Mouse (Mus musculus) left cerebral cortex, adult 2 months (tissue): Measurements from ENCODE around the gene Slc25a10. TPM values are rescaled to one million over a fixed set of nuclear protein-coding genes. Genes with fewer than 3 reads are reported as not detected.

Source experiments
- DNase-seq, 2 experiments: peaks; one replicate each; pipeline ENCODE4 v3.0.0; 2021 to 2022; ENCODE audit warnings: low spot score in 2 of 2, mixed read lengths in 1 of 2; ENCODE audit errors: extremely low spot score in 1 of 2
- H3K27ac ChIP-seq: fragments of 200-600 bp; 2 replicates; pipeline ENCODE4 v1.8.1; 2022
- H3K4me3 ChIP-seq: fragments of 200-600 bp; 2 replicates; pipeline ENCODE4 v1.8.1; 2022
- CTCF ChIP-seq: fragments of 200-600 bp; IDR thresholded peaks from 2 replicates; pipeline ENCODE4 v1.8.1; 2022; ENCODE audit warnings: antibody characterized with exemption, mild to moderate bottlenecking, moderate library complexity
- intact Hi-C: fragments of 180-260 bp; cut with DNase I; formaldehyde crosslinking; loops from one replicate; pipeline ENCODE4 v1.15.1; 2025
- long read RNA-seq, 2 experiments: library from polyadenylated mRNA; stranded (forward); transcript quantifications; one replicate each; pipeline ENCODE4 v2.0.0; 2021; ENCODE audit warnings: borderline mapping rate in 2 of 2
- total RNA-seq, 2 experiments: library from RNA; stranded (reverse); gene quantifications; 2 replicates each; pipeline ENCODE4 v1.2.3; 2021

The Slc25a10 gene
- 10 to 100 TPM; 17.7 to 21.3 TPM for total RNA-seq
- long read RNA-seq, experiment 1, transcript Slc25a10-201 (11 exons, 2,023 nt) = major isoform, 11 of 16 reads
- long read RNA-seq, experiment 1, partial matches to known transcripts = 0 of 16 reads
- long read RNA-seq, experiment 1, other reads (novel, unspliced or antisense) = 1 of 16 reads
- long read RNA-seq, experiment 2, transcript Slc25a10-201 (11 exons, 2,023 nt) = major isoform, 10 of 12 reads
- long read RNA-seq, experiment 2, partial matches to known transcripts = 0 of 12 reads
- long read RNA-seq, experiment 2, other reads (novel, unspliced or antisense) = 1 of 12 reads

GRCm38 (mm10) chr11:120491317-120492023 is at the start of gene Slc25a10:
Slc25a10 (plus strand) TSS chr11:120491840.
- intact Hi-C loops = no loop called here
- no peak for TF ChIP-seq CTCF
- peak within 1 kb of the TSS; percentile 72 for H3K27ac ChIP-seq
- peak; percentile 84 to 86 for DNase-seq
- peak within 1 kb of the TSS; percentile 99 for H3K4me3 ChIP-seq

GRCm38 (mm10) chr11:120442344-120442743 is 49.3 kb upstream of the Slc25a10 start, which contains the start of gene Tspan10:
Tspan10 (plus strand) TSS chr11:120442644.
- no peak within 1 kb of the TSS for H3K27ac ChIP-seq
- intact Hi-C loops = no loop called here
- DNase-seq = no peak
- no peak within 1 kb of the TSS for H3K4me3 ChIP-seq
- no peak for TF ChIP-seq CTCF

GRCm38 (mm10) chr11:120442765-120443280 is 48.8 kb upstream of the Slc25a10 start:
- H3K27ac ChIP-seq = no peak overlapping the region
- H3K4me3 ChIP-seq = no peak overlapping the region
- DNase-seq = no peak
- intact Hi-C loops = no loop called here
- no peak; the same call in 1 of the 2 replicates for TF ChIP-seq CTCF

- intact Hi-C loops = no loop called here
- no peak overlapping the region for H3K4me3 ChIP-seq
- no peak for TF ChIP-seq CTCF
- no peak for DNase-seq
- H3K27ac ChIP-seq = no peak overlapping the region
Measured at GRCm38 (mm10) chr11:120444106-120444505, 47.5 kb upstream of the Slc25a10 start.

DNA sequence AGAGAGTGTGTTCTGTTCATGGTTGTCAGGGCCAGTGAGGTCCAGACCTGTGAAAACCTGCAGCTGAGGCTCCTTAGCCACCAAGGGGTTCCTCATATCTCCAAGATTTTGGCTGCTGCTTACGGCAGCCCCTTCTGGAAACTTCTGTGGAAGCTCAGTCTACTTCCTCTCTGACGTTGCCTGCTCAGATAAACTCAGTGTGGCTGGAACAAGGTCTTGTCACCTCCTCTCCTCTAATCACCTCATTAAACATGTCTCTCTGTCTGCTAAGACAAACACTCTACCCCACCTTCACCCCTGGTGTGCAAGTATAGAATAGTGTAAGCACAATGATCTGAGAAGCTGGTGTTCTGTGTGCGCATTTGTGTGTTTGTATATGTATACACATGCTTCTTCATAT is 46.2 kb upstream of the Slc25a10 start:
- H3K27ac ChIP-seq = no peak overlapping the region
- DNase-seq = no peak
- TF ChIP-seq CTCF = no peak
- no peak overlapping the region for H3K4me3 ChIP-seq
- intact Hi-C loops = no loop called here

DNA sequence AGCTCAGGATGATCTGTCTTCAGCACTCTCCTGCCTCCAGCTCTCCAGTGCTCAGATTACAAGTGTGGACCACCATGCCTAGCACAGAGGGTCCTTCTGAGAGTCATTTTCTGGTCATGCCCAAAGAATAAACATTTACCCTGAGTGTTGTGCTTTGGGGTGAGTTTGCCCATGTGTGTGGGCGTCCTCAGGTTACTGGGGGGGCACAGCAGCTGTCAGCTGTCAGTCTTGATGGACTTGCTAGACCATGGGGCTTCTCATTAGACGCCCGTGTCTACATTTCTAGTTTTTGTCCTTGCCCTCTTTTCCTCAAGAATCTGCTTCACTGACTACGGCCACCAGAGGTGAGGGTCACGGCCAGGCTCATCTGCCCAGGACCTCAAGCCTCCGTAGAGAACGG is 44.5 kb upstream of the Slc25a10 start:
- Histone ChIP-seq H3K27ac (no peak overlapping the region), H3K4me3 (no peak overlapping the region)
- no peak for TF ChIP-seq CTCF
- DNase-seq = no peak
- intact Hi-C loops = no loop called here

DNA sequence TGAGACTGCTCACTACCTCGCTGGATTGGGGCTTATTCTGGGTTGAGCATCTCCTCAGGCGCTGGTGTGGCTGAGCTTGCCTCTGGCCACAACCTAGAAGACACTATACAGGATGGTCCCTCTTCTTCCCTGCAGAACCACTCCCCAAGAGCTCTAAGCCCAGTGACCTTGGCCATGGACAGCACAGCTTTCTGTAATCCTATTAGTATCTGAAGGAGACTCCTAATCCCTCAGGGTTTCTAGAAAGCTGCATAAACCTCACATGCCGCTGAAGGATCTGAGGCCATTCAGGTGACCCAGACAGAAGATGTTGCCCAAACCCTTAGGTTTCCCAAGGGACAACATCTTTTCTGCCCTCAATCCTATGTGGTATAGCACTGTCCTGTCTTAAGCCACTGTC is 39.4 kb upstream of the Slc25a10 start:
- no peak overlapping the region for H3K4me3 ChIP-seq
- intact Hi-C loops = no loop called here
- no peak for DNase-seq
- no peak for TF ChIP-seq CTCF
- no peak overlapping the region for H3K27ac ChIP-seq

GRCm38 (mm10) chr11:120453306-120453705 is 38.3 kb upstream of the Slc25a10 start, which contains the start of gene Pde6g:
Pde6g (minus strand) TSS chr11:120453500.
- no peak within 1 kb of the TSS for H3K4me3 ChIP-seq
- no peak for DNase-seq
- H3K27ac ChIP-seq = no peak within 1 kb of the TSS
- TF ChIP-seq CTCF = no peak
- intact Hi-C loops = no loop called here

GRCm38 (mm10) chr11:120454965-120455364 is 36.7 kb upstream of the Slc25a10 start:
- no peak for DNase-seq
- intact Hi-C loops = no loop called here
- no peak overlapping the region for H3K27ac ChIP-seq
- TF ChIP-seq CTCF = no peak
- no peak overlapping the region for H3K4me3 ChIP-seq

GRCm38 (mm10) chr11:120455413-120455812 is 36.2 kb upstream of the Slc25a10 start:
- no peak overlapping the region for H3K4me3 ChIP-seq
- no peak for DNase-seq
- intact Hi-C loops = no loop called here
- no peak overlapping the region for H3K27ac ChIP-seq
- TF ChIP-seq CTCF = no peak

DNA sequence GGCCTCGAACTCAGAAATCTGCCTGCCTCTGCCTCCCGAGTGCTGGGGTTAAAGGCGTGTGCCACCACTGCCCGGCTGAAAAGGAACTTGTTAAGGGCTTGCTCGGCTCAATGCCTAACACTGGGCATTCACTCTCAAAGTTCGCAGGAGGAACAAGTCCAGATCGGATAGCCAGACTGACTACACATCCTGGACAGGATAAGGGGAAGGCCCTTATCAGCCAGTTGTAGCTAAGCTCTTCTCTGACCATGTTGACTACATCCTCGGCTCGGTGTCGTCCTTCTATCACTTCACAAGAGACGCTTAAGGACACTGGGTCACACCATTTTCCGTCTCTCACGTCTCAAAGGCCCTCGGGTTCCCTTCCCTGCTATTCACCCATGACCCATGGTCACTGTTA is 34.3 kb upstream of the Slc25a10 start:
- no peak for TF ChIP-seq CTCF
- peak overlapping the region; percentile 97 for H3K27ac ChIP-seq
- intact Hi-C loops = no loop called here
- DNase-seq = no peak
- peak overlapping the region; percentile 97 for H3K4me3 ChIP-seq
